Mouse (Mus musculus): ENCODE measurements around the gene Dpm2. TPM values are rescaled to one million over a fixed set of nuclear protein-coding genes. Genes with fewer than 3 reads are reported as not detected.

Gene Dpm2
- total RNA-seq, 2 experiments from 2014 or later: 49.7 to 58.0 TPM

DNA sequence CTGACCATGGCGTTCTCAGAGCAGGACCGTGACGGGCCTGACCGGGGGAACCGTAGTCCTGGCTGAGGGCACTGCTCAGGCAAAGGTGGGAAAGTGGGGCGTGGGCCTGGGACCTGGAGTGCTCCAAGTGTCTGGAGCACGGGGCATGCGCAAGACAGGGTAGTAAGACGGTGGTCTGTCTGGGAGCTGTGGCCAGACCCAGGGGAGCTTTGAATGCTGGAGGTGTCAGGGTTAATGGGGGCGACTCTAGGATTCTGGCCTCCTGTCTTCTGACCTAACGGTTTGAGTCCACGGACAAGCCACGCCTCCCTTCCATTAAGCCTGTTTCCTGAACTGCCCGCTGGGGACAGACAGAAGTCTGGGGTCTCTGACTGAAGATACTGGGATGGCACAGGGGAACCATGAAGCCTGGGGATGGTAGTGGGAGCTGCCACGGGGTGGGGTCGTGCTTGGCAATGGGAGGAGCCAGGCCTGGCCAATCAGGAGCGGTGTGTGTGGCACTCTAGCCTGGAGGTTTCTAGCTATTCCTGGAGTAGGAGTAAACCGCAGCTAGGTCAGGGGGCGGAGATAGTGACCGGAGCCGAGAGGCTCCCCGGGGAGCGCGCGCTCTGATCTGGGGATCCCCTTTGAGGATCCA, 37.6 kb downstream of the Dpm2 start:
- DNase-seq (ENCODE audit: low spot score in 2 of 2): peak; percentile 66 to 70

DNA sequence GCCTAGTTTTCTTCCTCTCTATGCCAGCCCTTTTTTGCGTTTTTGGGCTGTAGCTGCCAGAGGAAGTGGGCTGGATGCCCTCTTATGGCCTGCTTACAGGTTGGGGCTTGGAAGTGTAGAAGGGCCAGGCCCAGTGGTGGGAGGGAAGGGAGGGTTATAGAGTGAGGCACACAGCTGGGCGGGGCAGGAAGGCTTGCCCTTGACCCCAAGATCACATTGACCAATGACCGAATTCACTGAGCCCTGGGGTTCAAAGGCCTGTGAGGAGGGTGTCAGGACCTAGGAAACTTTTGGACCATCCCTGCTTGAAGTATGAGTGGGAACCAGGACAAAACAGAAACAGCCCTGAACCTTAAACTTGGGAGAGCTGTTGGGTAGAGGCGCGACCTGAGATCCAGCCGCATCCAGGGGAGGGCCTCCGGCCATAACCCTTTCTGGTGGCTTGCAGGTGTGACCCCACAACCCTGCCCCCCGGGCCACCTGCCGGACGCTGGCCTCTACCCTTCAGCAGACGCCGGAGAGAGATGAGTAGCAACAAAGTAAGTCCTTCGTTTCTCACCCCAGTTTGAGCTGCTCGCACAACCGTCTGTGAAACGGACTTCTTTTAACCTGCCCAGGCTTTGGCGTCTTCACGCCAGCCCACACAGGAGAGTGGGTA, 38.2 kb downstream of the Dpm2 start:
- DNase-seq (ENCODE audit: low spot score in 2 of 2): no peak

DNA sequence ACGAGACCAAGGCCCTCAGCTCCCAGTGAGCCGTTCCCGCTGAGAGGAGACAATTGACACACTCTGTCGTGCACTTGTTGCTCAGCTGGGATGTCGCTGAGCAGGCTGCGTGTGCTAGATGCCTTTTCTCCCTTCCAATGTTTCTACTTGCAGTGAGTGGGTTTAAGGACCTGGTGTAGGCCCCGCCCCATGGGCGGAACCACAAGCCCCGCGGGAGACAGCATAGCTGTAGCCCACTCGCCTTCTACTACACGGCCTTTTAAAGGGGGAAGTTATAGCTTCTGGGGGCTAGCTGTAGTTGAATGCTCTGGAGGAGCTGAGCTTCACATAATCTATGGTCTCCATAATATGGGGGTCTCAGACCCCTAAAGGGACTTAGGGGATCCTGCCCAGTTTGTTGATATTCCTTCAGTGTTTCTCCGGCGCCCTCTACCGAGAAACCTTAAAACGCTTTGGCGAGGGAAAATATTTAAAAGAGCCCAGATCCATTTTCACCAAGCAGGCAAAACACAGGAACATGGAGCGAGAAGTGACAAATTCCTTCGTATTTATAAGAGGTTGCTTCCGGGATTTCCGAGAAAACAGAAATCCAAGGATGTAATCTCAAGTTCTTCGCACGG, 40.1 kb downstream of the Dpm2 start:
- DNase-seq (ENCODE audit: low spot score in 2 of 2): peak in 1 of 2 experiments; percentile 33

DNA sequence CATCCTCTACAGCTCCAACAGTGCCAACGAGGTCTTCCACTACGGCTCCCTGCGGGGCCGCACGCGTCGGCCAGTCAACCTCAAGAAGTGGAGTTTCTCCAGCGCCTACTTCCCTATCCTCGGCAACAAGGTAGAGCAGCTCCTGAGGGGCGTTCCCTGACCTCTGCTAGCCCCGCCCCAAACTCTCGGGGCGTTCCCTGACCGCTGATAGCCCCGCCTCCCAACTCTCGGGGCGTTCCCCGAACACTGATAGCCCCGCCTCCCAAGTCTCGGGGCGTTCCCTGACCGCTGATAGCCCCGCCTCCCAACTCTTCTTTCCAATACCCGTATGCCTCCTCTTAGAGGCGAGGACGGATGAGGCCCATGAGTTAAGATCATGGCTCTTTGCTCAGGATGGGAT, 41.6 kb downstream of the Dpm2 start:
- DNase-seq (ENCODE audit: low spot score in 2 of 2): no peak

DNA sequence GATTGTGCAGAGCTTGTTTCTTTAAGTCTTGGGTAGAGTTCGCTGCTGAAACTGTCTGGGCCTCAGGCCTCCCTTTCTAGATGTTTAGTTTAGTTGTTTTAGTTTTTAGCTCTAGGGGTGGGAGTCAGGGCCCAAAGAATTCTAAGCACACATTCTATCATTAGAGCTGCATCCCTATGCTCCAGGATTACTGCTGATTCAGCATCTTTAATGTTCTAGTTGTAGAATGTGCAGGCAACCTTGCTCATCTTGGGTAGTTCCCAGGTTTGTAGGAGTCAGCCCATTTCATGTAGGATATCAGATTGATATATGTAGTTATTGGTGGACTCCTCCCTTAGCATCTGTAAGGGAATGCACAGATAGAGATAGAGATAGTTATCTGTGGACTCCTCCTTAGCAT, 46.5 kb downstream of the Dpm2 start:
- DNase-seq (ENCODE audit: low spot score in 2 of 2): no peak

DNA sequence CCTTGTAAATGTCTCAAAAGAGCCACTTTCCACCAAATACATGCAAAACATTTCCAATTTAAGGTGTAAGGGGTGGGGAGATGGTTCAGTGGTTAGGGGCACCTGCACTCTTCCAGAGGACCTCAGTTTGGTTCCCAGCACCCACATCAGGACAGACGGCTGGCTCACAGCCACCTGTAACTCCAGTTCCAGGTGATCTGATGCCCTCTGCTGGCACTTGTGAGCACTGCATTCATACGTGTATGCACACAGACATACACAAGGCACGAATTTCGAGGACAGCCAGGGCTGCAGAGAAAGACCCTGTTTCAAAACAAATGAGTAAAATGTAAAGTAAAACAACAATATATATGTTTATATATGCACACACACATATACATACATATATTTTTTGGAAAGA, 46.9 kb downstream of the Dpm2 start:
- no peak for DNase-seq (ENCODE audit: low spot score in 2 of 2)

DNA sequence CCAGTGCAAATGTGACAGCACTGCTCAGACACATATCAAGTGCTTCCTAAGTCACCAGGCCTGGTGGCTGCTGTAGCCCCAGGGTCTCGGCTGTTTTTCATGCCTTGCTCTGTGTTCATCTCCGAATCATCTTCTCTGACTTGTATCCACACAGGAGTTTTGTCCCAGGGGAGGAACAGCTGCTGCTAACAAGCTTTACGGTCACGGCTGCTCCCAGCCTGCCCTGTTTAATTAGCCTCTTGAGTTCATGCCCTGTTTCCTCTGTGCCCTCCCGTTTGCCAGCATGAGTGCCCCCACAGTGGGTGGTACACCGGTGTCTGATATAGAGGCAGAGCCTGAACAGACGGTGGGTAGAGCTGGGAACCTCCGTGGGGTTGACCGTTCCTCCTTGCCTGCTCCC, 47.4 kb downstream of the Dpm2 start:
- no peak for DNase-seq (ENCODE audit: low spot score in 2 of 2)

DNA sequence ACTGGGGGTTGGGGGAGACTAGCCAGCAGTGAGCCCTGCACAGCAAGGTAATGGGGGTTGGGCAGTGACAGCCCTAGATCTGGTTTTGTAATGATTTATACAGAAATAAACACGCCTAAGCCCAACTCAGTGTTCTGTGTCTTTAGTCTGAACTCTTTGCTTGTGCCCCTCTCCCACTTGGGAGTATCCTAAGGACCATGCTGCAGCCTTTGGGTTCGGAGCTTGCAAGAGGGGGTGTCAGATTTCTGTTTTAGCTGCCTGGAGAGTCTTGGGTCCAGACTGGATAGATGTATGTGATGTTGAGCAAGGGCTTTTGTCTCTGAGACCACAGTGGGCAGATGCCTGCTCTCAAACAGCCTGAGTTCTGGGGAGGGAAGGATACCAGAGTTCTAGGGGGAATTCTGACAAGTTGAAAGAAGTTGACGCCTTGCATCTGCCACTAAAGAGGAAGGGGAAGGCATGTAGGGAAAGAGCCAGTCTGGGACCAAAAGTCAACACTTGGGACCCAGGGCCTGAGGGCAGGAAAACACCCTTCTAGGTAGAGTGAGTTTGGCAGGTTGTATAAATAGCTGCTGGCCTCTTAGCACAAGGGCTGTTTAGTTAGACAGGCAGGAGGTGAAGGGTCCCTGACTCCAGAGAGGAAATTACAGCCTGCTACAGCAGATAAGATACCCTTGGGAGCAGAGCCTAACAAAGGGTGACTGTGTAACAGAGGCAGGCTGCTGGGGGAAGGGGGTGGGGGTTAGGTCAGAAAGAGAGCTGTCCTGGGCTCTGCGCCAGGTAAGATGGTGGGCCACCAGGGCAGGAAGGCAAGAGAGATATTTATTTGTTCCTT, 50.2 kb downstream of the Dpm2 start:
- no peak for DNase-seq (ENCODE audit: low spot score in 2 of 2)

DNA sequence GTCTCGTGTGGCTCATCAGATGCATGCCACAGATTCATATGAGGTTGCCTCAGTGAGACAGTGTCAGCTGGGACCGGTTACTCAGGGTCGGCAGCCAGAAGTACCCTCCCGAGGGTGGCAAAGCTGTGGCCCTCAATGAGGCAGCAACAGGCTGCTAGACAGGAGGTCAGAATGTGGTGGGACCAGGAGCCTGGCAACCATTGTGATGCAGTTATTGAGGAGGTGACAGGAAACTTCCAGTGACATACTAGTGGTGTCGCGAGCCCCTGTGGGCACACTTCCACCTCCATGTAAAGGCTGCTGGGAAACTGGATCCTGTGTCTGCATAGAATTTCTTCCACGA, 50.8 kb downstream of the Dpm2 start, which contains the start of gene Ak1:
Gene Ak1, plus strand, starts transcription at position 242 of the 343 bp plus-strand sequence.
- DNase-seq (ENCODE audit: low spot score in 2 of 2): no peak

Other genes starting within 250 kb of the Dpm2 start
- gene Ciz1, start 218.5 kb upstream of the Dpm2 start, total RNA-seq (2021): 10 to 100 TPM; 62.6 to 69.6 TPM
- gene Dnm1, start 217.5 kb upstream of the Dpm2 start, total RNA-seq (2021): 10 to 100 TPM; 18.6 to 25.6 TPM
- gene 1110008P14Rik, start 188.9 kb upstream of the Dpm2 start, total RNA-seq (2021): 100 to 1,000 TPM; 158 to 166 TPM
- gene Lcn2, start 182.6 kb upstream of the Dpm2 start, total RNA-seq (2021): 1 to 10 TPM; 1.7 to 2.1 TPM
- gene Ptges2, start 175.0 kb upstream of the Dpm2 start, total RNA-seq (2021): 10 to 100 TPM; 56.9 to 66.5 TPM
- gene Naif1, start 120.4 kb upstream of the Dpm2 start, total RNA-seq (2021): 1 to 10 TPM; 4.1 to 4.5 TPM
- 10 to 100 TPM; 48.8 to 55.3 TPM for gene Slc25a25, start 119.4 kb upstream of the Dpm2 start, total RNA-seq (2021)
- 10 to 100 TPM; 27.4 to 41.0 TPM for gene Fam102a, start 35.5 kb upstream of the Dpm2 start, total RNA-seq (2021)
- not detected for gene Pip5kl1, start 3.9 kb downstream of the Dpm2 start, total RNA-seq (2021)
- not detected for gene 9430097D07Rik, start 4.8 kb downstream of the Dpm2 start, total RNA-seq (2021)
- gene St6galnac4, start 16.2 kb downstream of the Dpm2 start, total RNA-seq (2021): 10 to 100 TPM in 1 of 2 experiments, 1 to 10 TPM in 1; 6.6 to 11.4 TPM
- gene St6galnac6, start 28.9 kb downstream of the Dpm2 start, total RNA-seq (2021): 10 to 100 TPM; 52.4 to 67.9 TPM
- 10 to 100 TPM; 31.2 to 48.5 TPM for gene Ak1, start 50.9 kb downstream of the Dpm2 start, total RNA-seq (2021)
- 10 to 100 TPM; 77.1 to 81.3 TPM for gene Eng, start 75.7 kb downstream of the Dpm2 start, total RNA-seq (2021)
- 10 to 100 TPM in 1 of 2 experiments, 1 to 10 TPM in 1; 8.2 to 10.3 TPM for gene Fpgs, start 133.3 kb downstream of the Dpm2 start, total RNA-seq (2021)
- gene Cdk9, start 142.2 kb downstream of the Dpm2 start, total RNA-seq (2021): 10 to 100 TPM; 73.2 to 87.4 TPM
- gene Sh2d3c, start 150.2 kb downstream of the Dpm2 start, total RNA-seq (2021): 10 to 100 TPM; 11.6 to 14.9 TPM
- gene 6330409D20Rik, start 170.2 kb downstream of the Dpm2 start, total RNA-seq (2021): not detected
- 10 to 100 TPM; 18.2 to 22.3 TPM for gene Tor2a, start 186.4 kb downstream of the Dpm2 start, total RNA-seq (2021)
- under 1 TPM; 0.13 to 0.26 TPM for gene Ttc16, start 204.8 kb downstream of the Dpm2 start, total RNA-seq (2021)
- gene Ptrh1, start 204.9 kb downstream of the Dpm2 start, total RNA-seq (2021): 1 to 10 TPM; 5.4 to 9.9 TPM
- gene Cfap157, start 213.6 kb downstream of the Dpm2 start, total RNA-seq (2021): under 1 TPM in 1 of 2 experiments, not detected in 1; 0.16 TPM

Measured in adrenal gland, adult 18-20 months (tissue).